In the genomic region with DNA sequence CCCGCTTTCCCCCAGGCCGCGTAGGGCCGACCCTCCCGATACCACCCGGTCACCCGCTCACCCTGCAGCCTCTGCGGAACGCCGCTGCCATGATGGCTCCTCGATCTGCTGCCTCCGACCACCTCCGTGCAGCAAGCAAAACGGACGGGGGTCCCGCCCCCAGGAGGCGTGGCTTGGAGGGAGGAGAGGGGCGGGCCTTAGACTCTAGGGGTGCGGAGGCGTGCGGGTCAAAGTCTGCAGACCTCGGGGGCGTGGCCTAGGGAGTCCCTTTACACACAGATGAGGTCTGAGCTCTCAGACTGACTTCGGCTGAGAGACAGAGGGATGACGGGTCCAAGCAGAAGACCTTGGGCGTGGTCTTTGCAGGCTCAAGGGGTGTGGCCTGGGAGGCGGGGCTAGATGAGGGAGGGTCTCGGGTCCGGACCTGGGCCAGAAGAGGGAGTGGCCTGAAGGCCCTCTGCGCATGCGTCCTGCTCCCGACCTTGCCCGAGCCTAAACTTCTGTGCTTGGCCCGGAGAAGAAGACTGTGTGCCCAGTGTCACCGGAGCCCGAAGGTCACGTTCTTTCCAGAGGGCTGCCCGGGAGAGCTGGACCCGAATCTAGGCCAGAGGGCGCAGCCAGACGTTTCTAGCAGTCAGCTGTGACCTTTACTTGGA, we compare ENCODE assay signal across 7 mouse cellular contexts. TPM values are rescaled to one million over a fixed set of nuclear protein-coding genes. Genes with fewer than 3 reads are reported as not detected.
DNase-seq lines count a peak whose midpoint lies in the region; ATAC-seq lines count a peak whose summit lies in the region.

A gene (minus strand): TSS at position 298 of the 656 bp plus-strand sequence.

- peak; percentile 100 for DNase-seq in adrenal gland, postnatal 14 days
- peak; percentile 98 for DNase-seq in embryonic facial prominence, embryonic 11.5 days (ENCODE audit: low spot score)
- DNase-seq in heart, adult 11 months: peak; percentile 100
- DNase-seq in kidney, adult 18-20 months: peak; percentile 99
- DNase-seq in limb, embryonic 11.5 days (ENCODE audit: low spot score): peak; percentile 99
- DNase-seq in midbrain, embryonic 14.5 days: peak; percentile 97
- DNase-seq in spleen, adult 18-20 months: peak; percentile 99

- peak within 1 kb of the TSS; percentile 44 for H3K27ac ChIP-seq in embryonic facial prominence, embryonic 11.5 days (replicated peaks; ENCODE audit: low read depth, low read length)
- H3K27ac ChIP-seq in limb, embryonic 11.5 days (replicated peaks; ENCODE audit: low read depth, low read length): peak within 1 kb of the TSS; percentile 5; the same call in 1 of the 2 replicates
- H3K27ac ChIP-seq in midbrain, embryonic 14.5 days (replicated peaks; ENCODE audit: low read depth, low read length): peak within 1 kb of the TSS; percentile 72

- no peaks in the 10 kb centered on the region; the same call in none of the 2 replicates for H3K4me1 ChIP-seq in embryonic facial prominence, embryonic 11.5 days (ENCODE audit: control insufficient read depth, insufficient read depth, low read length)
- peaks cover 7% of the 10 kb centered on the region; the same call in 1 of the 2 replicates for H3K4me1 ChIP-seq in limb, embryonic 11.5 days (ENCODE audit: control insufficient read depth, insufficient read depth, low read length)
- H3K4me1 ChIP-seq in midbrain, embryonic 14.5 days (ENCODE audit: control insufficient read depth, insufficient read depth, low read length): 0 out of 2 replicates have a peak, but pooled peaks cover 18% of the 10 kb centered on the region

- H3K9me3 ChIP-seq in embryonic facial prominence, embryonic 11.5 days (replicated peaks; ENCODE audit: control insufficient read depth, low read length): no peaks in the 10 kb centered on the region
- no peaks in the 10 kb centered on the region for H3K9me3 ChIP-seq in limb, embryonic 11.5 days (ENCODE audit: control insufficient read depth, low read length)
- H3K9me3 ChIP-seq in midbrain, embryonic 14.5 days (ENCODE audit: control insufficient read depth, low read length): no peaks in the 10 kb centered on the region

- H3K9ac ChIP-seq in embryonic facial prominence, embryonic 11.5 days (replicated peaks; ENCODE audit: low read length): peak within 1 kb of the TSS; percentile 67
- peak within 1 kb of the TSS; percentile 73 for H3K9ac ChIP-seq in limb, embryonic 11.5 days (ENCODE audit: low read length)
- H3K9ac ChIP-seq in midbrain, embryonic 14.5 days (replicated peaks; ENCODE audit: low read length): peak within 1 kb of the TSS; percentile 76

- no peaks in the 10 kb centered on the region for H3K27me3 ChIP-seq in embryonic facial prominence, embryonic 11.5 days (ENCODE audit: control insufficient read depth, insufficient read depth, low read length)
- H3K27me3 ChIP-seq in limb, embryonic 11.5 days (ENCODE audit: control insufficient read depth, insufficient read depth, low read length): no peaks in the 10 kb centered on the region
- no peaks in the 10 kb centered on the region for H3K27me3 ChIP-seq in midbrain, embryonic 14.5 days (ENCODE audit: control insufficient read depth, insufficient read depth, low read length)

- H3K4me3 ChIP-seq in embryonic facial prominence, embryonic 11.5 days (ENCODE audit: low read depth, low read length): peak within 1 kb of the TSS; percentile 57
- H3K4me3 ChIP-seq in limb, embryonic 11.5 days (ENCODE audit: low read depth, low read length): peak within 1 kb of the TSS; percentile 74
- H3K4me3 ChIP-seq in midbrain, embryonic 14.5 days (replicated peaks; ENCODE audit: low read depth, low read length): peak within 1 kb of the TSS; percentile 65

- H3K36me3 ChIP-seq in embryonic facial prominence, embryonic 11.5 days (replicated peaks; ENCODE audit: control insufficient read depth, insufficient read depth, low read depth, low read length): no peaks in the 10 kb centered on the region
- H3K36me3 ChIP-seq in limb, embryonic 11.5 days (ENCODE audit: control insufficient read depth, insufficient read depth, low read length): no peaks in the 10 kb centered on the region
- H3K36me3 ChIP-seq in midbrain, embryonic 14.5 days (ENCODE audit: control insufficient read depth, insufficient read depth, low read length): no peaks in the 10 kb centered on the region

- peak within 1 kb of the TSS; percentile 56 for H3K4me2 ChIP-seq in embryonic facial prominence, embryonic 11.5 days (ENCODE audit: low read depth, low read length)
- H3K4me2 ChIP-seq in limb, embryonic 11.5 days (ENCODE audit: low read depth, severe bottlenecking): peak within 1 kb of the TSS; percentile 50
- peak within 1 kb of the TSS; percentile 80 for H3K4me2 ChIP-seq in midbrain, embryonic 14.5 days (ENCODE audit: low read length)

- under 1% methylated on average over 40 of the region's 41 CpGs for WGBS in embryonic facial prominence, embryonic 11.5 days
- WGBS in limb, embryonic 11.5 days: 1% methylated on average over 40 of the region's 41 CpGs
- under 1% methylated on average over 41 of the region's 41 CpGs for WGBS in midbrain, embryonic 14.5 days

- peak; percentile 98 for ATAC-seq in embryonic facial prominence, embryonic 11.5 days (replicated peaks; ENCODE audit: insufficient number of reproducible peaks, low FRiP score, low TSS enrichment, low read depth)
- ATAC-seq in limb, embryonic 11.5 days (ENCODE audit: insufficient number of reproducible peaks, low FRiP score, low TSS enrichment, low read depth): peak; percentile 99
- peak; percentile 95 for ATAC-seq in midbrain, embryonic 14.5 days (ENCODE audit: low FRiP score, low TSS enrichment)

RNA-seq across cellular contexts. Expression of the gene that starts here (rescaled TPM):
- 1,143 and 1,198 TPM in 2 replicates for total RNA-seq in adrenal gland, postnatal 14 days (2021)
- polyA plus RNA-seq in embryonic facial prominence, embryonic 11.5 days (2014; fragmentation: Nextera tagmentation; extraction: Ambion mirVana): 51.1 and 55.3 TPM in 2 replicates
- 42.5 and 43.9 TPM in 2 replicates for polyA plus RNA-seq in limb, embryonic 11.5 days (2014; fragmentation: Nextera tagmentation; extraction: Ambion mirVana)
- 46.8 and 52.7 TPM in 2 replicates for polyA plus RNA-seq in midbrain, embryonic 14.5 days (2014; fragmentation: Nextera tagmentation; extraction: Ambion mirVana)

Comparison
In these comparisons a context has a peak if more than half of its experiments do, and no peak if none do; other contexts are left out.
1. Peak in every context shown above with its lines: DNase-seq, ATAC-seq, H3K4me3 ChIP-seq and H3K27ac ChIP-seq.
2. H3K27ac ChIP-seq: peak in every context shown above with its lines; median percentile 72 in midbrain, embryonic 14.5 days; 44 in embryonic facial prominence, embryonic 11.5 days; 5 in limb, embryonic 11.5 days.